Mouse (Mus musculus) adrenal gland, adult 18-20 months (tissue): ENCODE measurements around the gene Olfr1388. TPM values are rescaled to one million over a fixed set of nuclear protein-coding genes. Genes with fewer than 3 reads are reported as not detected.
"Not testable (repeated sequence)": the region's sequence is repeated elsewhere in the genome, so short reads cannot be mapped to it uniquely, and the experiment has no call there.

Experiments used
- DNase-seq, 2 experiments: peaks; one replicate each; pipeline ENCODE4 v3.0.0; 2021 to 2022; ENCODE audit warnings: low spot score in 2 of 2
- long read RNA-seq, 2 experiments: library from polyadenylated mRNA; stranded (forward); transcript quantifications; one replicate each; pipeline ENCODE4 v2.0.0; 2021
- total RNA-seq, 2 experiments: library from RNA; stranded (reverse); gene quantifications; 1 replicate in 1 of 2; 2 replicates in 1 of 2; pipeline ENCODE4 v1.2.3; 2021

Gene Olfr1388
- under 1 TPM in 1 of 2 experiments, not detected in 1; 0.17 TPM for total RNA-seq
- long read RNA-seq, experiment 1, result 0 reads
- long read RNA-seq, experiment 2, result 0 reads

DNA sequence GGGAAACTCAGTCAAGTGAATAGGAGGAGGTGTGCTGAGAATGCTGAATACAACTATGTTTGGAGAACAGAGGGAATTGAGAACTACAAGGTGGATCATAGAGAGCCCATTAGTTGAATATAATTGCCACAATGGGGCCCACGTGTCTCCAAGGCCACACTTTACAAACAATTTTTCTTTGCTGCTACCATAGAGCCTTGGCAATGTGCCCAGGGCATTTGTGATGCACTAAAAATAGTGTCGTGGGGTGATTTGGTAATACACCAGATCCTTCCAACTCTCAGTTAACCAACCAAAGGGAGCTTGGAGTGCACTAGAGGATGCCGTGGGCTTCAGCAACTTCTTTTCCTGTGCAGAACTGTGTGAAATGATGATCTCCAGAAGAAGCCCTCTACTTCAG is at the start of gene Olfr1388:
Gene Olfr1388, plus strand, starts transcription at position 214 of the 400 bp plus-strand sequence.
- peak in 1 of 2 experiments; percentile 19 for DNase-seq

DNA sequence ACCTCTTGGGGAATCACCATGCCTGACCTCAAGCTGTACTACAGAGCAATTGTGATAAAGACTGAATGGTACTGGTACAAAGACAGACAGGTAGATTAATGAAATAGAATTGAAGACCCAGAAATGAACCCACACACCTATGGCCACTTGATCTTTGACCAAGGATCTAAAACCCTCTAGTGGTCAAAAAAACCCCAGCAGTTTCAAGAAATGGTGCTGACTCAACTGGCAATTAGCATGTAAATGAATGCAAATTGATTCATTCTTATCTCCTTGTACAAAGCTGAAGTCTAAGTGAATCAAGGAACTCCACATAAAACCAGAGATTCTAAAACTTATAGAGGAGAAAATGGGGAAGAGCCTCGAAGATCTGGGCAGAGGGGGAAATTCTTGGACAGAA is 43.7 kb upstream of the Olfr1388 start:
- DNase-seq, result not testable (repeated sequence)

DNA sequence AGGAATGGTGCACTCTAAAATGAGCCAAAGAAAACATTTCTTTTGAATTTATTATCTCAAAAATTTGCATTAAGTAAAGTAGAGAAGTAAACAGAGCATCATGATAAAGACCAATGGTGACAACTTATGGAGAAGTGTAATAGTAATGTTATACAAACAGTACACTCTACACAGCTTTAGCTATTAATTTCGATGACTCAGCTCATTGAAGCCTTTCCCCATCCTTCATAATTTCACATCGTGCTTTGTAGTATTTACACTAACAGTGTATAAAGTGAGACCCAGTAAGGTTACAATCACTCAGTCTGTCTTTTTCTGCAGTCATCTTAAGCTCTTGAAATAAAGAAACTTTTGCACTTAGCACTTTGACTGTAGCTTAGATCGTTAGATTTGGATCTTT is 29.6 kb upstream of the Olfr1388 start:
- no peak for DNase-seq

DNA sequence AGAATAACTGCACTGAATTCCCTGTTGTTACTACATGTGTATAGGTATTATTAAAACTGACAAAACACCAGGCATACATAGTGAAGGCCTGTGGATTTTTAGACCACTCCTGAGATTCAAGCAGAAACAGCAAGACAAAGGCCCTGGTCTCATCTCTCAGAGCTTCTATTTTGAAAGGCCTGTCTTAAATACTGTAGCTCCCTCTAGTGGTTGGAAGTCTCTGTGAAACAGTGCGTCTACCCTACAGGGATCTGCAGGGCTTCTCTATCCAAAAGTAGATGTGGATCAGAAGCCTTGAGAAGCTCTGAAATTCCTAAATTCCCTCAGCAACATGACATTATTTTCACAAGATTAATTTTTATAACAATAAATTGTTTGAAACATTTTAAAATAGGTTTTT is 25.9 kb upstream of the Olfr1388 start:
- DNase-seq, result no peak

DNA sequence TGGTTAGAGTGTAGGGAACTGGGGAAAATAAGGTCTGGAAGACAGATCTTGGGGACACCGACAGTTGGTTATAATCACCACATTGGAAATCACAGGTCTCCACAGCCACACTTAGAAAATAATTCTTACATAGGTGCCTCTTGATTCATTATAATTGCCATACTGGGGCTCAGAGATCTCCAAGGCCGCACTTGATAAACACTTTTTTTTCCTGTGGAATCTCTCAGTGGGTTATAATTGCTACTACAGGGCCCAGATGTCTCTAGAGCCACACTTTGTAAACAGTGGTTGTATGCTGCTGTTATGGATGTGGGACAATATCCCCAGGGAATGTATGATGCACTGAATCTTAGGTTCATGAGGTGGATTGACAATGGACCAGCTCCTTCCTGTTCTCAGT is 13.7 kb upstream of the Olfr1388 start, which contains the start of gene Olfr1389:
Gene Olfr1389, plus strand, starts transcription at position 301 of the 400 bp plus-strand sequence.
- no peak for DNase-seq

DNA sequence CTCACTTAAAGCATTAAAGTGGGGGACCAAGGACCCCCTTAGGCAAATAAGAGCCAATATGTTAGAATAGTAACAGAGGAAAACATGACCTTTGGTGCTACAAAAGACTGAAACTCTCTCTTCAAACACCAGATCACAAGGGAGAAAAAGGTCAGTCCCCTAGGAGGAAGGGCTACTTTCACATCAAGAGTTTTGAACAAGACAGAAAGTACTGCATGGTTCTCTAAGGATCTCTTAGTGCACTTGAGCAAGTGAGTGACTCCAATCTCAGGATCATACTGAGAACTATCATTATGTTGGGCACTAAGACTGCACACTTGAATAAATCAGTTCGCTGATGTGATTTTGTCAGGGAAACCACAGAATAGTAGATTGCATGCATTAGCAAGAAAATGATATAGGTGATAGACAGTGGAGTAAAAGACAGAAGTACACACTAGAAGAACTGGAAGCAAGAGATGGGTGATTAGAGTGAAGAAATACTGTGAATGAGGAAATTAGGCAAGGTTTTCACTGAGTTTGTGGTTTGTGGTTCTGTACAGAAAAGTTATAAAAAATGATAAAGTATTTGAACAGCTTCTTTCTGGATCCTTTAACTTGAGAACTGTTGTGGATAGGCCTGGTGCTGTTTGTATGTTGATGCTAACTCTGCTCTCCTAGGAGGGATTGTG is 11.0 kb upstream of the Olfr1388 start:
- DNase-seq, result no peak

DNA sequence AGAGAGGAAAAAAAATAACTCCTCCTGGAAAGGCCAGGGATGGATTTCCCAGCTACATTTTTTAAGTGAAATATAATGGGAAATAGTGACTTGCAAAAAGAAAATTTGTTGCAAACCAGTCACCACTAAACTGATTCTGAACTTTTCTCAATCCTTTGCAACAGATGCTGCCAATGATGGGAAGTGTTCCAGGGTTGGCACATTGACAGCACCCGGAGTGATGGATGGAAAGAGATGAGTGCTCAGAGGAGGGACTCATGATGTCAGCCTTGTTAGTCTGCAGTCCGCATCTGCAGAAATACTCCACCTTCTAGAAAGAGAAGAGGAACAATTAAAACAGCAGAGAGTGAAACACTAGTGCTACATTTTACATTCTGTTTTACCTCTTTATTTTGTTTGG is 6.8 kb upstream of the Olfr1388 start:
- DNase-seq, result no peak

DNA sequence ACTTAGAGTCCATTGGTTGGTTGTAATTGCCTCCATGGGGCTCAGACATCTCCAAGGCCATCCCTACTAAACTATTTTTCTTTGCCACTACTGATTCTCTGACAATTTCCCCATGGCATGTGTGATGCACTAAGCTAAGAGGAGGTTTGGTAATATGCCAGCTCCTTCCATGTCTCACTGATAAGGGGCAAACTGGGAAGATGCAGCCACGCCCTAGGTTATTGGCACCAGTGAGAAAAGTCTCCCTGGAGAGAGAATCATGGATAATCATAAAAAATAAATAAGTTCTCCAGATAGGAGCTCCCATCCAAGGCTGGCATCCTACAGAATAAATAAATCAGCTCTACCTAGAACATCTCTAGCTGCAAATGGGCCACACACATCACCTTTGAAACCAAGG is 18.6 kb downstream of the Olfr1388 start, which contains the start of gene Olfr1387:
Gene Olfr1387, plus strand, starts transcription at position 301 of the 400 bp plus-strand sequence.
- no peak for DNase-seq

DNA sequence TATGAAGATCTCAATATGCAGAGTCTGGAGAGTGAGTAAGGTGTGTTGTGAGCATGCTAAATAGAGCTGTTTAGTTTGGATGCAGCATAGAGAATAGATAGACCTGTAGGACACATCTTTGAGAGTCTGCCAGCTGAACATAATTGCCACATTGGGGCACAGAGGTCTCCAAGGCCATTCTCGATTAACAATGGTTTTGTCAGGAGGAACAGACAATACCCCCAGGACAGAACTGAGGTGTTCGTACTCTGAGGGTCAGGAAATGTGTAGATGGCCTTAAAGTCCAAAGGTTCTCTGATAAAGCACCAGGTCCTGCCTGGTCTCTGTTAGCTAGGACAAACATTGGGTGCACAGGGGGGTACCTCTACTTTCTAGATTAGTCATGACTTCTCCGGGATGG is 28.3 kb downstream of the Olfr1388 start, which contains the start of gene Olfr1386:
Gene Olfr1386, plus strand, starts transcription at position 301 of the 400 bp plus-strand sequence.
- DNase-seq, result not testable (repeated sequence)

DNA sequence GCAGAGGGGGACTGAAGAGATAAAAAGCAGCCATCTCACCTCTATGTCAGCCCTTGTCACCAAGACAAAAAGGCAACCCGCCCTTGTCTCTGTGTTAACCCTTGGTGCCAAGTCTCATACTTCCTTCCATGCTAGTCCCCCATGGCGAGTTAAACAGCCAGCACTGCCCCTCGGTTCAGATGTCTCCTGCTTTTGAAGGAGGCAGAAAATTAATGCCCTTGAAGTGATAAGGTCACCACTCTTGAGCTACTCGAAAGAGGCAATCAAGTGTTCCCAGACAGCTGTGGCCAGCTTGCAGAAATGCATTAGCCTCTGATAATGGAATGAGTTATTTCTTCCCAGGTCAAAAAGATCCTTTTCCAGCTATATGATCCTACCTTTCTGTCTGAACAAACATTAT is 49.5 kb downstream of the Olfr1388 start:
- DNase-seq, result no peak

DNA sequence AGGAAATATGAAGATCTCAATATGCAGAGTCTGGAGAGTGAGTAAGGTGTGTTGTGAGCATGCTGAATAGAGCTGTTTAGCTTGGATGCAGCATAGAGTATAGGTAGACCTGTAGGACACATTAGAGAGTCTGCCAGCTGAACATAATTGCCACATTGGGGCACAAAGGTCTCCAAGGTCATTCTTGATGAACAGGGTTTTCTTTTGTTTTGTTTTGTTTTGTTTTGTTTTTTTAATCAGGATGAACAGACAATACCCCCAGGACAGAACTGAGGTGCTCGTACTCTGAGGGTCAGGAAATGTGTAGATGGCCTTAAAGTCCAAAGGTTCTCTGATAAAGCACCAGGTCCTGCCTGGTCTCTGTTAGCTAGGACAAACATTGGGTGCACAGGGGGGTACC is 52.3 kb downstream of the Olfr1388 start, which contains the start of gene Olfr1385:
Gene Olfr1385, plus strand, starts transcription at position 301 of the 400 bp plus-strand sequence.
- not testable (repeated sequence) for DNase-seq

Other genes with a start within 250 kb of the Olfr1388 start
- gene Btnl9, start 249.5 kb upstream of the Olfr1388 start, total RNA-seq, result 10 to 100 TPM; 26.2 to 32.8 TPM
- 10 to 100 TPM; 27.0 to 34.6 TPM for gene Zfp62, start 233.3 kb upstream of the Olfr1388 start, total RNA-seq
- 100 to 1,000 TPM; 114 to 141 TPM for gene Mgat1, start 192.4 kb upstream of the Olfr1388 start, total RNA-seq
- gene Olfr1393, start 158.3 kb upstream of the Olfr1388 start, total RNA-seq, result not detected
- under 1 TPM in 1 of 2 experiments, not detected in 1; 0.10 TPM for gene Olfr1392, start 151.3 kb upstream of the Olfr1388 start, total RNA-seq
- not detected for gene Olfr10, start 131.9 kb upstream of the Olfr1388 start, total RNA-seq
- gene Olfr1391, start 113.9 kb upstream of the Olfr1388 start, total RNA-seq, result not detected
- gene Olfr1390, start 101.4 kb upstream of the Olfr1388 start, total RNA-seq, result not detected
- gene Olfr1389, start 13.6 kb upstream of the Olfr1388 start, total RNA-seq, result not detected
- gene Olfr1387, start 18.7 kb downstream of the Olfr1388 start, total RNA-seq, result not detected
- not detected for gene Olfr1386, start 28.4 kb downstream of the Olfr1388 start, total RNA-seq
- not detected for gene Olfr1385, start 52.4 kb downstream of the Olfr1388 start, total RNA-seq
- not detected for gene Olfr1384, start 70.1 kb downstream of the Olfr1388 start, total RNA-seq
- gene Olfr1383, start 83.0 kb downstream of the Olfr1388 start, total RNA-seq, result under 1 TPM; 0.56 to 0.61 TPM
- gene Olfr1382, start 91.6 kb downstream of the Olfr1388 start, total RNA-seq, result not detected
- not detected for gene Olfr1381, start 106.8 kb downstream of the Olfr1388 start, total RNA-seq
- not detected for gene Olfr1380, start 120.3 kb downstream of the Olfr1388 start, total RNA-seq
- gene Flt4, start 172.6 kb downstream of the Olfr1388 start, total RNA-seq, result 10 to 100 TPM; 14.4 to 14.5 TPM
- not detected for gene Scgb3a1, start 227.0 kb downstream of the Olfr1388 start, total RNA-seq